Mouse (Mus musculus) urinary bladder, postnatal 25 days (tissue): ENCODE measurements around the gene Vapa.
A peak's percentile ranks its signal among the peaks of the same experiment; 100 is the strongest.
"Not testable (repeated sequence)": the region's sequence is repeated elsewhere in the genome, so short reads cannot be mapped to it uniquely, and the experiment has no call there.

Source experiments
- DNase-seq: peaks from one replicate; pipeline ENCODE4 v3.0.0; 2022; ENCODE audit warnings: low spot score

Vapa gene

GRCm38 (mm10) chr17:65613463-65614412 is at the start of gene Vapa:
Gene Vapa (minus strand): TSS chr17:65613555.
- DNase-seq, result peak; percentile 99

GRCm38 (mm10) chr17:65662662-65663061 is 49.3 kb upstream of the Vapa start:
- no peak for DNase-seq

- no peak for DNase-seq
Observed at GRCm38 (mm10) chr17:65658416-65658815, 45.1 kb upstream of the Vapa start.

GRCm38 (mm10) chr17:65657958-65658357 is 44.6 kb upstream of the Vapa start:
- no peak for DNase-seq

- no peak for DNase-seq
Observed at GRCm38 (mm10) chr17:65656731-65657130, 43.4 kb upstream of the Vapa start.

GRCm38 (mm10) chr17:65656076-65656475 is 42.7 kb upstream of the Vapa start:
- DNase-seq, result no peak

GRCm38 (mm10) chr17:65655608-65656007 is 42.3 kb upstream of the Vapa start:
- no peak for DNase-seq

- no peak for DNase-seq
Observed at GRCm38 (mm10) chr17:65650598-65650997, 37.2 kb upstream of the Vapa start.

GRCm38 (mm10) chr17:65649175-65649493 is 35.8 kb upstream of the Vapa start:
- DNase-seq, result no peak

- no peak for DNase-seq
Observed at GRCm38 (mm10) chr17:65648371-65649174, 35.2 kb upstream of the Vapa start.

GRCm38 (mm10) chr17:65647961-65648360 is 34.6 kb upstream of the Vapa start:
- DNase-seq, result no peak

GRCm38 (mm10) chr17:65647226-65647625 is 33.9 kb upstream of the Vapa start:
- no peak for DNase-seq

- DNase-seq, result no peak
Observed at GRCm38 (mm10) chr17:65643579-65643978, 30.2 kb upstream of the Vapa start.

GRCm38 (mm10) chr17:65643051-65643521 is 29.7 kb upstream of the Vapa start:
- no peak for DNase-seq

GRCm38 (mm10) chr17:65642578-65642991 is 29.2 kb upstream of the Vapa start:
- no peak for DNase-seq

- DNase-seq, result no peak
Observed at GRCm38 (mm10) chr17:65641734-65642218, 28.4 kb upstream of the Vapa start, which contains the start of gene Txndc2. Gene Txndc2 (minus strand): TSS chr17:65642168.

GRCm38 (mm10) chr17:65639144-65639543 is 25.8 kb upstream of the Vapa start:
- no peak for DNase-seq

- no peak for DNase-seq
Observed at GRCm38 (mm10) chr17:65635715-65636360, 22.5 kb upstream of the Vapa start.

- no peak for DNase-seq
Observed at GRCm38 (mm10) chr17:65629943-65630342, 16.6 kb upstream of the Vapa start.

- not testable (repeated sequence) for DNase-seq
Observed at GRCm38 (mm10) chr17:65628823-65629532, 15.6 kb upstream of the Vapa start.

GRCm38 (mm10) chr17:65626301-65626700 is 12.9 kb upstream of the Vapa start:
- DNase-seq, result no peak
